Mouse (Mus musculus) Muller cell, postnatal 12 days (primary cell): ENCODE results near the gene Opcml.
A peak's percentile ranks its signal among the peaks of the same experiment; 100 is the strongest.

Experiments used
- DNase-seq: peaks from one replicate; pipeline ENCODE4 v3.0.0-alpha.2; 2015; ENCODE audit errors: inconsistent ontology term

The Opcml gene

DNA sequence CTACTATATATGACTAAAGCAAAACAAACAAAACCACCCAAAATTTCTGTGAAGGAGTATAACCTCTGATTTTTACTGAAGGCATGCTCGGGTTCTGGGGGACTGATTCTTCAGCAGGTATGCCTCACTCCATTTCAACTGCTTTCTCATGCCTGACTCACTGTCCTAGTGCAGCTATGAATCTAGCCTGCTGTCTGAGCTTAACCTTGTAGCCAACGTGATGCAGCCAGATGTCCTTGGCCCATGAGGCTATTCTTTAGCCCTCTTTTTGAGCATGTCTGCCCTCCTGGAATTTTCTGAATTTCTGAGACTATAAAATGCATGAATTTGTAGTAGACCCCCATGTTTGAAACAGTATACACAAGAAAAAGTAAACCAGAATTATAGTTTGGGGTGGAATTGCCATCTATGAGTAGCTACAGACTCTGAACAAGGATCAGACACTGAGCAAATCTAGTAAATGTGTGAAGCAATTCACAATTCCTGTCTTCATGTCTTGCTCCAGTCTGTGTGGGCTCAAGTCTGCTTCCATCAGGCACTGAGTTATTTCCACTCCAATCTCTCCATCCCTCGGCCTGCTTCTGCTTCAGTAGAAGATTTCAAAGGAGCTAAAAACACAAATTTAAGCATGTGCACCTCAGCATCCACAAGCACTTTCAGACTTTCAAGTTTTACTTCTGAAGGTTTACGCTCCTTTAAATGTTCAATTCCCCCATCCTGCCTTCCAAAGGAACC is 528.6 kb downstream of the Opcml start:
- no peak for DNase-seq

DNA sequence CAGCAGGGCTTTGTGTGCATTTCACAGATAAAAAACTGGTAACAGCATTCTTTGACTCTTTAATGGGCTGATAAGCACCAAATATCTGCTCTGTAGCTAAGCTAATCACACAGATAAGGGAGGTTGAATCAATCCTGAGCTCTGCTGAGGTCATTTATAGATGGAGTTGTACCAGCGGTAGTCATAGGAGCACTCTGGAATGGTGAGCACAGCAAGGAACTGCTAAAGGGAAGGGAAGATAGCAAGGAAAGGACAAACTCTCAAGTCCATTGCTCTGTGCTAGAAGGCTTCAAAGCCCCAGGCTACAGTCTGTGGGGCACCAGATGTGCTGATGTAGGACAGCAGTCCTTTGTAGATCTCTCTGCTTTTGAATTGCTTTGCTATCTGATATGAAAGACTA is 529.2 kb downstream of the Opcml start:
- DNase-seq, result no peak

DNA sequence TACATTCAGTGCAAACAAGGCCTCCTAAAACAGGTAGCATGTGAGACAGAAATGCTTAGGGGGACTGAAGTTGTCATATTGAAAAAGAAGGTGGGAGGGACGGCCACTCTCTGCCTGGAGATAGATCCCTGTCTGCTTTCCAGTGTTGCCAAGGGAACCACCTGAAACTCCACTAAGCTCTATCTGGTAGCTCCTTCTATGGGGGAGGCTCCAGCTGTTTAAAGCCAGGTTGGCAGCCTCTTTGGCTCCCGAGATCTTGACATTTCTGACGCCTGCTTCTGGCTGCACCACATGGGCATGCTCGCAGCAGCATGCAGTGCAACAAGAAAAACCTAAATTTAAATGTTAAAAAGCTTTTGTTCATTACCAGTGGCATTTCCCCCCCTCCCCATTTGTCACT is 537.4 kb downstream of the Opcml start:
- DNase-seq, result no peak

DNA sequence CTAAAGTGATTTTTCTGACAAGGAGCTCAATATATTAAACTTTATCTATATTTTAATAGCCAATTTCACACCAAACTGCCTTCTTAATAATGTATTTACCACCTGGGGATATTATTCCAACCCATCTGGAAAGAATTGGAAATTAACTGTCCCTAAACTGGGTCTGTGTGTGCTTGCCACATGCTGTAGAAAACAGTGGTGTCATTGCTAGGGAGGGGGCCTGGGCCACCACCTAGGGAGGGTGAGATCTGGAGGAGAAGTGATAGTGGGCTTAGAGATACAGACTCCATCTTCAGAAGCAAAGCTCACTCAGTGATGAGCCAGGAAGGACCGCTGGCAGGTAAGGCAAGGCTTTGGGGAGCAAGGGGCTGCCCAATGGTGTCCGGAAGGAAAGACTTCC is 537.9 kb downstream of the Opcml start:
- DNase-seq, result no peak

DNA sequence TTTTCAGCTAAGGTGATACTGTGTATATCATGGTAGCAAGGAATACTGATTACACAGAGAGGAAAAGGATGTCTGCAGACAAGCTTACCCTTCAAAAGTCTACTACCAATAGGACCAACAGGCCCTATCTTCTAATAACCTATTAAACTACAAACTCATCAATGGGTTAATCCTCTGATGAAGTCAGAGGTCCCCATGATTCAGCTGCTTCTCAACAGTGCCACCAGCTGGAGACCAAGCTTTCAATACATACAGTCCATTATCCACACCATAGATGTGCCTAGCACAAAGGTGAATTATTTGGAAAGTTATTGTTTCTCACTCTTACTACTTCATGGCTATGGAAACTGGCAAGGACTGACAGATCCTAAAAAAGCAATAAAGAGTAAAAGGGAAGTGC is 538.9 kb downstream of the Opcml start:
- DNase-seq, result no peak

DNA sequence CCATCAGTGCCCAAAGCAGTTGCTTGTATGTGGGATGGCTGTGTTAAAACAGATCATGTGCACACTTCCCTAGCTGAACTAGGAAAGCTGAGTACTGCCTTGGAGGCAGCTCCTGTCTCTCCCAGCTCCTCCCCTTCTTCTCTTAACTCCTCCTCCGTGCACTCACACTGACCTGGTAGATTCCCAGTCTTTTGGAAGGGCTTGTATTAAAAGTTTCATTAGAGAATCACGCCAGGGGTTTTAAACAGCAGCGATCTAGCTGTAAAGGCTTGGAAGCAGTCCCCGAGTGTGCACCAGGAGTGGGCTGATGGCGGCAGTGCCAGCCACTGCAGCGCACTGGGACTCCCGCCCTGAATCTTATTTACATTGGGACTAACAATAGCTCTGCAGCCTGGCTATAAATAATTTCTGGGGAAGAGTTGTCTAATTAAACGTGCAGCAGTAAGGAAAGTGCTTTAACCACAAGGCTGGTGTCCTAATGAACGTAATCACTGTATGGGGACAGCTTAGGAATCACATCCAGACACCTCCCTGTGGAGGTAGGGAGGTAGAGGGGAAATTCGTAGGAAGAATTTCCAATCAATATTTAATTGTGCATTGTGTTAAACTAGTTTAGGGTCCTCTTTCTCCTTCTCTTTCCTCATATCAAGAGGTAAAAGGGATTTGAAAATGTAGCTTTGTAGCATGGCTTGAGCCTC is 546.1 kb downstream of the Opcml start:
- DNase-seq, result peak; percentile 14

DNA sequence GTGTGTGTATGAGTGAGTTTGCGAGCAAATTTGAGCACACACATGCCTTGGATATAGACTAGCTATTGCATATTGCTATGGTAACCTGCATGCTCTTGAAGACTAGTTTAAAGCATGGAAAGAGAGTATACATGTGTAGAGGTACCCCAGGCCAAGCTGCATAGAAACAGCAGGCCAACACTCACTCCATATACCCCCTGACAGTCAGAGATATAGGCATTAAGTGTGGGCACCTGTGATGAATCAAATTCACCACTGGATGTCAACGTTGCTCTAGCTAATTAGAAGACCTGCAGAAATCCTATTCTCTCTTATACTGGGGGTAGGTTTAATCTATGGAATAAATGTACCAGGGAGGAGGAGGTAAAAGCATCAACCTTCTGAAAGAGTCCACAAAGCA is 547.3 kb downstream of the Opcml start:
- no peak for DNase-seq

DNA sequence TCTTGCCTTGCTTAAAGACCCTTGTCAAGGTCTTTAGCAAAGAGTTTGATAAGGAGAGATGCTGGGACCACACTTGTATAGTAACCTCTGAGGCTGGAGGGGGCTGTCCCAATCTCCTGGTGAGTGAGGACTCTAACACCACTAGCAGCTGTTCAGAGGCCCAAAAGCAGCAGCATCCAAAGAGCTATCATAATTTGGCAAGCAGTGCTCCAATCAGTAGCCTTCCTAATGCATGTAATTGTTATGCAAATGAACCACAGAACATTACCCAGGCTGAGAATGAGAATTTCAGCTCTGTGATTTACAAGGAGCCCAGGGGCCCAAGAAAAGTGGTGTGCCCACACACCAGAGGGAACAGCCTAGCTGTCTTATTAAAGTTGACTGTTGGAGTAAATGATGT is 564.4 kb downstream of the Opcml start:
- DNase-seq, result peak; percentile 56

DNA sequence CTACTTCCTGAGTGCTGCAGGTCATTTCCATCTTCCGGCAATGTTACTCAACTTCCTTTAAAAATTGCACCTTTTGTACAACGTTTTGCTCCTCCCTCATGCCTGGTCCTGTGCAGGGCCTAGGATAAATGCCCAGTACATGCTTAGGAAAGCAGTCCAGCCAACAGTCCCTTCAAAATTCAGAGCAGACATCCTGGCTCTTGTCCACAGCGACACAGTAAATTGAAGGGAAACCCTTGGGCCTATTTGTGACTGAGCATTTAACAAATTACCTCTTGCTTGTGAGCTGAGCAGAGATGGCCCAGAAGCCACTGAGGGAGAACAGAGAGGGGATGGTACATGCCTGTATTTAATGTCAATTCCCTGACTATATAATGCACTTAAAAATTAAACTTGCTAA is 567.4 kb downstream of the Opcml start:
- no peak for DNase-seq

DNA sequence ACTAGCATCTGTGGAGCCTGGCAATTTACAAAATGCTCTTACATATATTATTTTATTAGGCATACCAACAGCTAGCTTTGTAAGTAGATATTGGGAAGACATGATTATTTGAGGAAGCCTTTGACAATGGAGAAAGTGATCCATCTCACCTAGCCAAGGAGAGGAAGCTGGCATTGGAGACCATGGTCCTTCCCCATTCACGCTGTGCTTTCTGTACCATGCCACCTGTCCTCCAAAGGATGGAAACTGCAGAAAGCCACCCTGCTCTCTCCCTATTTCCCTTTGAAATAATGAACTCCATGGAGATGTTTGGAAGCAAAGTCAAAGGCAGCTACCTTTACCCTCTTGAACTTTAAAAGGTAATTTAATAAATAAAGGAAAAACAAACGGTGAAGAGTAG is 570.1 kb downstream of the Opcml start:
- DNase-seq, result no peak

DNA sequence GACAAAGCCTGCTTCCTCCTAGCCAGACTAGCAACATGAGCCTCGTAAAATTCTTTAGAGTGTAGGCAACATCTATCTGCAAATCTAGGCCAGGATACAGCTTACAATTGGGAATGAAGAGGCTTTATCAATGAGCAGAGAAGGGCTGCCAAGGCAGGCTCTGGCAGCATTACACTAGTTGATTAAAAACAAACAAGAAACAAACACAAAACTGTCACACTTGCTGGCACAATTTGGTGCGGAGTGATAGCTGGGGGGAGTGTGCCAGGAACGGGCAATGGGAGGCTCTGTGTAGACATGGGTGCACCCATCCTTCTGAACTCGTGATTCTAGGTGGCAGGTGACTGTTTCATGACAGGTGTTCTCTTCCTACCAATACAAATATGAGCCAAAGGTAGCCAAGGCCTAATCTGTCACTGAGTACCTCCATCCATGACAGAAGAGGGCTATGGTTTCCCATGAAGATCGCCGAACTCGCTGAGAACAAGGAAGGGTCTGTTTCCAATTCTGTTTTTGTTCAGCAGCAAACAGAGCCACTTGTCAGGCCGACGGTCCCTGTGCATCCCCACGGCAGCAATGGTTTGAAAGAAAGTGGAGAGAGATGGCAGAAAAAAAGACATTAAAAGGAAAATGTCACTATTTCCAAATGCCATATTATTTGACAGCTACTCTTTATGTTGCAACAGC is 574.0 kb downstream of the Opcml start:
- DNase-seq, result no peak

DNA sequence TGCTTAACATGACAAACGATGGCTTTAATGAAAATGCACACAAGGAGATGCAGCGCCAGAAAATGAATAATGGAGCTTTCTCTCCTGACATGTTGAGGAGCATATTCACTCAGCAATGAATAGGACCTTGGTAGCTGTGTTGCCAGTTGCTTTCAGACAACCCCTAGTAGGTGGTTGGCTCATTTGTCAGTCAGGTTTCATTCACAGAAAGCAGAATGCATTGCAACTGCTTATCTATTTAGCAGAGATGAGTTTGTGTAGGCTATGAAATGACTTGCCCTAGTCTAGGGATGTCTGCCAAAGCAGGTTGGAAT is 574.5 kb downstream of the Opcml start:
- DNase-seq, result no peak

DNA sequence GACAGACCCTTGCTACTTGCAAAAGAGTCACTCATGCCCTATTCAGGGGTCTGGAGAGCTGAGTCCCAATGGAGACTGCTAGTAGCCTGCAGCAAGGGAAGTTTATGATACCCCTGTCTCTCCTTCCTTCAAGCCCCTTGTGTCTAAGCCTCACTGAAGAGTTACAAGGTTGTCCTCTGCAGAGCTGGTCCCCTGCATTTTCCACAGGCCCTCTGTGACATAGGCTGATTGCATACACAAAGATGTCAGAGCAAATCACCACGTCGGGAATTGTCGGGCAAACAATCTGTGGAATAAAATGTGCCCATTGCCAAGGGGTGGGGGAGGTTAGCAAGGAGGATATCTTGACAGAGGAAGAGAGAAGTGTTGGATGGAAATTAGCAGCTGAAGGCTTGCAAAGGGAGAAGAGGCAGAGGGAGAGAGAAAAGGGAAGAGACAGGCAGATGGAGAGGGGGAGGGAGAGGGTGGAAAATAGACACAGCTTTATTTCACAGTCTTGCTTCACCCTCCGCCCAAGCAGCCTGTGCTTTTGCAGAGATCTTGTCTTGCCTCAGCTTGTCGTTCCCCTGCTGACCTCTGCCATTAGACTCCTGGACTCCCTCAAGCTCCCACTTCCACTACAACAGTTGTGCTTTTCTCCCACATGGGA is 596.1 kb downstream of the Opcml start:
- no peak for DNase-seq

DNA sequence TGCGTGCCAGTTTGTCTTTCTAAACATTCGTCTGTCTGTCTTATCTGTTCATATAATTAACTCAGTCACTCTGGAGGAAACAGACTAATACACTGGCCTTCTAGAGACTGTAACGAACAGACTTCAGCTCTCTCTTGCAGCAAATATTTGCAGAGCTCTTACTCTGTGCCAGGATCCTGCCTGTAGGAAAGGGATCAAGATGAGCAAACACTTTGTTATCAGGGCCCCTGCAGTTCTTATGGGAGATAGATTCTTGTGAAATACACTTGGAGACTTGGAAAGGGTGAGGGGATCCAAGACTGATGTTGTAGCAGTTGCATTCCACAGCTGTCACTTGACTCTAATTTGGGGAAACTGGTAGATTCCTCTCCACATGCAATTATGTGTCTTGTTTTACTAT is 604.6 kb downstream of the Opcml start:
- DNase-seq, result no peak

DNA sequence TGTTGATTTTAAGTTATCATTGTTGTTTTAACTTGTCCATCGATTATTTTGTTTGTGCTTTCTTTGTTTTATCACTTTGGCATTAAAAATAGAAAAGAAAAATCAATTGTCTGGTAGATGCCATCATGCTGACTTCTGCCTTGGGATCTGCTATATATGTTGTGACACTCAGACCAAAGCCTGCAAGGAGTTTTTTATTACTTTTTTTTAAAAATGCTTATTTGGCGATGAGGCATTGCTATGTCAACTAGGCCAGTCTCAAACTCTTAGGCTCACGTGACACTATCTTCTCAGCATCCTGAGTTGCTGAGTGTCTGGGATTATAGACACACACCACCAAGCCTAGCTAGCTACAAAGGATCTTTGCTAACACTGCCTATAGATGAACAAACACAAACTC is 605.1 kb downstream of the Opcml start:
- DNase-seq, result no peak

DNA sequence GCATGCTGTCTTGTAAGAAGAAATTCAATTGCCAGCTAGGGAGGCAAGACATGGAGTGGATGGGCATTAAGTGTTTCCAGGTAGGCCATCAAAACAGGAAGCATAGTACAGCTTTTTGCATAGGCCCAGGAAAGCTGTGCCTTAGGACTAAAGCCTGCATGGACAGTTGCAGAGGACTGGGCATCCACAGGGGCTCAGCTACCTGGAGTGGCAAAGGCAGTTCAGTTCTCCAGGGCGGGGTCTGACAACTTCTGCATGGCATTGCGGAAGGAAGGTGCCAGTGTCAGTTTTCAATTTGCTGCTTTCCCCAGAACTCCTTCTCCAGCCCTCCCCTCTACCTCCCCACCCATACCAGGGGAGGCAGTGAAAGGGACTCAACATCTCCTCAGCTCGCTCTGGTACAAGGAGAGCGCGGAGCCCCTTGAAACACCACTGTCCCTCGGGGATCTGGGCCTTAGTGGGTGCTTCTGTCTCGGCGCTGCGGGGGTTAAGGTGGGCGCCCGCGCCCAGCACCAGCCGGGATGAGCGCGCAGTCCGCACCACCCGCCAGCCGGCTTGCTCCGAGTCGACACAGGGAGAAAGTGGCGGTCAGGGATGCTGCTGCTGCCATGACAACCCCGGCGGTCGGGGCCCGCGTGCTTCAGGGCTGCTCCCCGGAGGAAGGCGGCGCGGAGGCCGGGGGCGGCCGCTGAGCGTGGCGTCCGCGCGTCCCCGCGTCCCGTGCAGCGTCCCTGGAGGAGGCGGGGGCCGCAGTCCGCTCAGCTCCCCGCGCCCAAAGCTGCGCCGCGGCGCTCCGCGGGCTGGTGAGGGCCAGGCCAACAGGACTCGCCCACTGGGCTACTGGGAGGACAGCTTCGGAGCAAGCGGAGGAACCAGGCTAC is 612.4 kb downstream of the Opcml start:
- DNase-seq, result peak; percentile 54

DNA sequence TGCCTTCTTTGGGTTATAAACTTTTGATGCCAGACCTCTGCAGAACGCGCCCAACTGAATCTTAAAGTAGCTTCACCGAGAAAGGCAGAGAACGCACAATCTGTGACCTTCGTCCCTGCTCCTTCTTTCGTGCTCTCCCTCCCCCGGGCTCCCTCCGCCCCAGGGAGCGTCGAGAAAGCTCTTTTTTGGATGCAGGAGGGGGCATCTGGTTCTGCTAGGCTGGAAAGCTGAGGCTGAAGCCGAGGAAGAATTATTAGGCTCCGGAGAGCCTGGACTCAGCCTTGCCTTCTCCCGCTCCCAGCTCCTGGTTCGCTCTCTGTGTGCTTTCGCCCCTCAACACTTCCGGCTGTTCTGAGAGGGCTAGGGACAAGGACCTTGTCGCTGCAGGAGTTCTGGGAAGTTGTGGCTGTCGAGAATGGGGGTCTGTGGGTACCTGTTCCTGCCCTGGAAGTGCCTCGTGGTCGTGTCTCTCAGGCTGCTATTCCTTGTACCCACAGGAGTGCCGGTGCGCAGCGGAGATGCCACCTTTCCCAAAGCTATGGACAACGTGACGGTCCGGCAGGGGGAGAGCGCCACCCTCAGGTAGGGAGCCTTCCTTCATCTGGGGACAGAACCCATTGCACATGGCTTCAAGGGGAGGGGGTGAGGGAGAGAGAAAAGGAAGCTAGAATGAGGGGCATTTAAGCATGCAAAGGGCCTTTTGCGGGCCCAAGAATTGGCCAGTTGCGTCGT is 613.4 kb downstream of the Opcml start:
- DNase-seq, result peak; percentile 71

DNA sequence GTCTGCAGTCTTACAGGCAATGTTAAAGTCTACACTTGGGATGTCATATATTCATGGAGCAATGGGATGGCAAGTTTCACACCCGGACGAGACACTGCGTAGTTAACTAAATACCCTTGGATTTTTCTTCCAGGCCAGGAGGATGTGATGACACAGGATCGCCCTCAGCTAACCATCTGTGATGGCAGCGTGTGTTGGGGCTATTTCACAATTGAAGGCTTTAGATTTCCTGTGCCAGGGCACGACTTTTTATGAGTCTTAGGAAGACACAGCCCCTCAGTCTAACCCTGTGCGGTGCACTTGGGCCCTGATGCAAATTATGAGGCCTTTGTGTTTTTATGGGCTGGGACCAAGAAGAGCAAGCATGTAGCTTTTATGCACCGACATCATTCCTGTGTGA is 614.0 kb downstream of the Opcml start:
- DNase-seq, result no peak

DNA sequence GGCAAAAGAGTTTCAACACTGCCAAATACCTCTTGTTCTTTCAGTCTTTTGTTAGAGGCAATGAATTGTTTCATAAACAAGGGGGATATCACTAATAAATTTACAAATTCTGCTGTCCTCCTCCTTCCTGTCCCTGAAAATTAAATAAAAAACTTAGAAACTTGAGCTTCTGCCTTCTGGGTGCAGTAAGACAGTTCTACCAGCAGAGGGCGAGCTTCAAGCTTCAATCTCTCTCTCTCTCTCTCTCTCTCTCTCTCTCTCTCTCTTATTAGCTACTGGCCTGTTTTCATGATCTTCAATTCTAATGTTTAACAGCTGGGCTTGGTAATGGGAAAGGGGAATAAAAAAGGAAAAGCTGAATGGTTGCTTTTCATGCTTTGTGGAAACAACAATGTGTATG is 615.2 kb downstream of the Opcml start:
- DNase-seq, result peak; percentile 51

DNA sequence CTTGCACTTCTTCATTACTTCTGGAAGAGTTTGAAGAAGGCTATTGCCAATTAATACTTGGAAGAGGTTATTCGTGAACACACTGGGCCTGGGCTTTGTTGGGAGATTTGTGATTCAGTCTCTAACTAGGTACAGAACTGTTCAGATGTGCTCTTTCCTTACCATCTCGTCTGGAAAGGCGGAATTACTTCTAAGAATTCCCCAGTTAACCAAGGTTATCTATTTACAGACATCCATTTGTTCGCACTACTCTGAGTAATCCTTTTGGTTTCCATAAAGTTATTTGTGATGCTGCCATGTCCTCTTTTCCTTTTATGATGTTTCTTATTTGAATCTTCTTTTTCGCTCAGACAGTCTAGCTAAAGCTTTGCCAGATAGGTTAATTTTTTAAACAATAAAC is 630.2 kb downstream of the Opcml start:
- DNase-seq, result no peak

DNA sequence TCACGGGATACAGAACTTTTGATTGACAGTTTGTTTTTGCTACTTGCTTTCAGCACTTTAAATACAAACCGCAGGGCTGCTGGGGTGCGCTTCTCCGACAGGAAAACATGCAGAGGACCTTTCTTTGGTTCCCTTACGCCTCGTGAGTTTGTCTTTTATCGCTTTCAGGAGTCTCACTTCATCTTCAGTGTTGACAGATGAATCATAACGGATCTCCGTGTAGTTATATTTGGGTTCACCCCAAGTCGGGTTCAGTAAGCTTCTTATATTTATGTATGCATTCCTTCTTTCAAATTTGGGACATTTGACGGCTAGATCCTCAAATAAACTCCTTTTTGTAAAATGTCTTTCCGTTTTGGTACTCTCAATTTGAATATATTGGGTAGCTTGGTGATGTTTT is 632.8 kb downstream of the Opcml start:
- no peak for DNase-seq
